Mouse (Mus musculus): ENCODE data around the gene Nt5c2. TPM values are rescaled to one million over a fixed set of nuclear protein-coding genes. Genes with fewer than 3 reads are reported as not detected.

Gene Nt5c2
- polyA plus RNA-seq, 1 experiment from 2014 or later: 68.8 TPM

- no peaks in the 10 kb centered on the region for H3K4me1 ChIP-seq
- no peak overlapping the region for H3K27ac ChIP-seq
- WGBS: 97% methylated on average over 3 of the region's 3 CpGs
- H3K4me3 ChIP-seq: no peak overlapping the region
- ATAC-seq: no peak
- H3K4me2 ChIP-seq: no peak overlapping the region
- no peaks in the 10 kb centered on the region for H3K27me3 ChIP-seq
- H3K9me3 ChIP-seq (replicated peaks): no peaks in the 10 kb centered on the region
- H3K36me3 ChIP-seq (ENCODE audit: poor library complexity, severe bottlenecking): peaks cover 72% of the 10 kb centered on the region
- H3K9ac ChIP-seq: no peak overlapping the region
Observed at GRCm38 (mm10) chr19:47036596-47036995, 21.6 kb upstream of the Nt5c2 start.

DNA sequence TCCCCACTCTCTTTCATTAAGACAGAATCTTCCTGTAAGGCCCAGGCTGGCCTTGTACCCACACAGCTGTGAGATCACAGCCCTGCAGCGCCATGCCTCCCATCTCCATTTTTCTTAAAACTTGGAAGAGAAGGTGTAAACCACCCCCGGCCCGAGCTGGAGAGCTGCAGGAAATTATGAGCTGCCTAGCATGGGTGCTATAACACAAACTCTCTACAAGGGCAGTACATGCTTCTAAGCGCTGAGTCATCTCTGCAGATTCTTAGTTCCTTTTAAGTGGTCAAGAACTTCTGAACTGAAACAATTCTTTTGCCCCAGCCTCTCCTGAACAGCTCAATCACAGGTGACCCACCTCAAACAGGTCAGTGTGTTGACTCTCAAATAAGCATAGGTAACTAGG is 20.0 kb upstream of the Nt5c2 start:
- Histone ChIP-seq H3K27me3 (no peaks in the 10 kb centered on the region), H3K9ac (no peak overlapping the region), H3K9me3 (replicated peaks) (no peaks in the 10 kb centered on the region), H3K4me3 (no peak overlapping the region), H3K4me2 (no peak overlapping the region), H3K4me1 (no peaks in the 10 kb centered on the region), H3K36me3 (ENCODE audit: poor library complexity, severe bottlenecking) (peaks cover 57% of the 10 kb centered on the region), H3K27ac (no peak overlapping the region)
- WGBS: 94% methylated on average over 4 of the region's 4 CpGs
- ATAC-seq: no peak

- 83% methylated on average over 6 of the region's 6 CpGs for WGBS
Observed at GRCm38 (mm10) chr19:47031770-47032169, 16.8 kb upstream of the Nt5c2 start.

GRCm38 (mm10) chr19:47029796-47030195 is 14.8 kb upstream of the Nt5c2 start:
- Histone ChIP-seq H3K27ac (peak overlapping the region; percentile 25), H3K27me3 (no peaks in the 10 kb centered on the region), H3K4me2 (no peak overlapping the region), H3K9ac (no peak overlapping the region), H3K4me1 (no peaks in the 10 kb centered on the region), H3K36me3 (ENCODE audit: poor library complexity, severe bottlenecking) (peaks cover 37% of the 10 kb centered on the region), H3K9me3 (replicated peaks) (no peaks in the 10 kb centered on the region), H3K4me3 (no peak overlapping the region)
- 61% methylated on average over 9 of the region's 9 CpGs for WGBS
- no peak for ATAC-seq

More at GRCm38 (mm10) chr19:47031770-47032169, 16.8 kb upstream of the Nt5c2 start:
- Histone ChIP-seq H3K9ac (no peak overlapping the region), H3K4me1 (no peaks in the 10 kb centered on the region), H3K9me3 (replicated peaks) (no peaks in the 10 kb centered on the region), H3K4me2 (no peak overlapping the region), H3K27ac (no peak overlapping the region), H3K4me3 (no peak overlapping the region), H3K27me3 (no peaks in the 10 kb centered on the region), H3K36me3 (ENCODE audit: poor library complexity, severe bottlenecking) (peaks cover 27% of the 10 kb centered on the region)
- no peak for ATAC-seq

DNA sequence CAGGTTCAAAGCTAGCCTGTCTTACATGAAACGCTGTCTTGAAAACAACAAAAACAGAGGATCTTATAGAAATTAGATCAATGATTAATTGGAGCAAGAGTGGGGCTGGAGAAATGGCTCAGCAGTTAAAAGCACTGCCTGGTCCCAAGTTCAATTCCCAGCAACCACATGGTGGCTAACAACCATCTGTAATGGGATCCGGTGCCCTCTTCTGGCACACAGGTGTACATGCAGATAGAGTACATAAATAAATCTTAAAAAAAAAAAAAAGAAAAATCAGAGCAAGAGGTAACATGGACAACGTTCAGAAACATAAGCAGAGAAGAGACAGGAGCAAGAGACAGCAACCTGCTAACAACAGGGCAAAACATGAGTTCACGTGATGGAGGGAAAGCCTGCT is 11.6 kb upstream of the Nt5c2 start:
- Histone ChIP-seq H3K4me3 (no peak overlapping the region), H3K9ac (no peak overlapping the region), H3K4me1 (no peaks in the 10 kb centered on the region), H3K27ac (no peak overlapping the region), H3K9me3 (replicated peaks) (no peaks in the 10 kb centered on the region), H3K27me3 (no peaks in the 10 kb centered on the region), H3K36me3 (ENCODE audit: poor library complexity, severe bottlenecking) (peaks cover 48% of the 10 kb centered on the region), H3K4me2 (no peak overlapping the region)
- 87% methylated on average over 4 of the region's 4 CpGs for WGBS
- no peak for ATAC-seq

GRCm38 (mm10) chr19:47024954-47025353 is 10.0 kb upstream of the Nt5c2 start:
- Histone ChIP-seq H3K27me3 (no peaks in the 10 kb centered on the region), H3K4me3 (no peak overlapping the region), H3K27ac (no peak overlapping the region), H3K9me3 (replicated peaks) (no peaks in the 10 kb centered on the region), H3K36me3 (ENCODE audit: poor library complexity, severe bottlenecking) (peaks cover 48% of the 10 kb centered on the region), H3K4me1 (peaks cover 1% of the 10 kb centered on the region), H3K9ac (no peak overlapping the region), H3K4me2 (no peak overlapping the region)
- WGBS: 89% methylated on average over 10 of the region's 10 CpGs
- no peak for ATAC-seq

GRCm38 (mm10) chr19:47023546-47023945 is 8.6 kb upstream of the Nt5c2 start:
- H3K4me2 ChIP-seq: no peak overlapping the region

DNA sequence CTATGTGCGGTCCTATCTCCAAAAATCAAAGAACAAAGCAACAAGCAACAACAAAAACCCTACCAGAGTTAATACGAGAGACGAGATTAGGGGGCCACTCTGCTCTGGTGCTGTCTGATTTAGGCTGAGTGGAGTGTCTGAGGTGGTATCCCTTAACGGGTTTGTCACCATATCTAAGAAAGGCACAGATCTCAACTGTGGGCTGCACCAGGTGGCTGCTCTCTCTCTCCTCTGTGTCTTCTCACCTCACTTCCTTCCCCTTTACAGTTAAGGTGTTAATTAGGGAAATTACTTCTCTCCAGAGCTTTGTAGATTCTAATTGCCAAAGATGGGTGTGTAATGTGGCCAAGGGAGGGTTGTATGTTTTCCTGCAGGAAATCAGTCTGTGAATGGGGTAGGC is 7.8 kb upstream of the Nt5c2 start:
- H3K4me1 ChIP-seq: peaks cover 13% of the 10 kb centered on the region
- peaks cover 48% of the 10 kb centered on the region for H3K36me3 ChIP-seq (ENCODE audit: poor library complexity, severe bottlenecking)
- H3K27me3 ChIP-seq: peaks cover 6% of the 10 kb centered on the region; the same call in 1 of the 2 replicates
- no peak for ATAC-seq
- 80% methylated on average over 4 of the region's 4 CpGs for WGBS
- no peaks in the 10 kb centered on the region for H3K9me3 ChIP-seq (replicated peaks)
- H3K4me2 ChIP-seq: no peak overlapping the region
- no peak overlapping the region for H3K27ac ChIP-seq
- no peak overlapping the region for H3K9ac ChIP-seq
- no peak overlapping the region for H3K4me3 ChIP-seq

More at GRCm38 (mm10) chr19:47023546-47023945, 8.6 kb upstream of the Nt5c2 start:
- no peaks in the 10 kb centered on the region for H3K27me3 ChIP-seq
- H3K4me3 ChIP-seq: no peak overlapping the region
- H3K4me1 ChIP-seq: peaks cover 13% of the 10 kb centered on the region
- H3K9ac ChIP-seq: no peak overlapping the region
- whole genome bisulfite sequencing: 91% methylated on average over 13 of the region's 13 CpGs
- no peaks in the 10 kb centered on the region for H3K9me3 ChIP-seq (replicated peaks)
- no peak overlapping the region for H3K27ac ChIP-seq
- H3K36me3 ChIP-seq (ENCODE audit: poor library complexity, severe bottlenecking): peaks cover 48% of the 10 kb centered on the region
- no peak for ATAC-seq

GRCm38 (mm10) chr19:47019326-47019725 is 4.4 kb upstream of the Nt5c2 start:
- Histone ChIP-seq H3K9me3 (replicated peaks) (no peaks in the 10 kb centered on the region), H3K4me1 (peaks cover 21% of the 10 kb centered on the region), H3K36me3 (ENCODE audit: poor library complexity, severe bottlenecking) (peaks cover 26% of the 10 kb centered on the region), H3K27me3 (peaks cover 36% of the 10 kb centered on the region), H3K4me2 (peak overlapping the region; percentile 61), H3K4me3 (peak overlapping the region; percentile 64), H3K27ac (peak overlapping the region; percentile 26; the same call in 1 of the 2 replicates), H3K9ac (peak overlapping the region; percentile 63)
- no peak; the same call in 1 of the 2 replicates for ATAC-seq
- WGBS: 27% methylated on average over 6 of the region's 6 CpGs

GRCm38 (mm10) chr19:47018330-47018729 is 3.4 kb upstream of the Nt5c2 start:
- H3K27me3 ChIP-seq: peaks cover 46% of the 10 kb centered on the region
- peak overlapping the region; percentile 73; the same call in 1 of the 2 replicates for H3K27ac ChIP-seq
- peak overlapping the region; percentile 66 for H3K9ac ChIP-seq
- H3K4me3 ChIP-seq: peak overlapping the region; percentile 64
- peaks cover 21% of the 10 kb centered on the region for H3K4me1 ChIP-seq
- peaks cover 16% of the 10 kb centered on the region for H3K36me3 ChIP-seq (ENCODE audit: poor library complexity, severe bottlenecking)
- 21% methylated on average over 2 of the region's 2 CpGs for WGBS
- H3K9me3 ChIP-seq (replicated peaks): no peaks in the 10 kb centered on the region
- ATAC-seq: no peak
- H3K4me2 ChIP-seq: peak overlapping the region; percentile 61

GRCm38 (mm10) chr19:47017831-47018230 is 2.9 kb upstream of the Nt5c2 start:
- WGBS: 0% methylated on average over 3 of the region's 3 CpGs
- H3K4me1 ChIP-seq: peaks cover 21% of the 10 kb centered on the region

DNA sequence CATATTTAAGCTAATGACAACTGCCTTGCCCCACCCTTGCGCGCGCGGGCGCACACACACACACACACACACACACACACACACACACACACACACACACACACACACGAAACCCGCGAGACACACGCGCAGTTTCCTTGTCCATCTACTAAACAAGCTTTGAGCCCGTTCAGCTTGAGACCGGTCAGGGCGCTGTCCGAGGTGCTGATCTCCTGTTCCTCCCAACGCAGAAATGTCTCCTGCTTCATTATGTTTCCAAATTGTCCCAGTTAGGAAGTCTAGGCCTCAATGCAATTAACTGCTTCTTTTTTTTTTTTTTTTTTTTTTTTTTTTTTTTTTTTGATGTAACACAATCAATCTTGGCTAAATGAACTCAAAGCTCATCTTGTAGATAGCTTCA is 1.5 kb upstream of the Nt5c2 start:
- Histone ChIP-seq H3K4me2 (peak overlapping the region; percentile 78), H3K9me3 (replicated peaks) (no peaks in the 10 kb centered on the region), H3K27ac (no peak overlapping the region), H3K36me3 (ENCODE audit: poor library complexity, severe bottlenecking) (no peaks in the 10 kb centered on the region), H3K9ac (peak overlapping the region; percentile 83), H3K27me3 (peaks cover 61% of the 10 kb centered on the region), H3K4me3 (peak overlapping the region; percentile 64), H3K4me1 (peaks cover 21% of the 10 kb centered on the region)
- no peak for ATAC-seq
- WGBS: 1% methylated on average over 15 of the region's 15 CpGs

More at GRCm38 (mm10) chr19:47017831-47018230, 2.9 kb upstream of the Nt5c2 start:
- Histone ChIP-seq H3K36me3 (ENCODE audit: poor library complexity, severe bottlenecking) (peaks cover 11% of the 10 kb centered on the region), H3K9ac (peak overlapping the region; percentile 66), H3K9me3 (replicated peaks) (no peaks in the 10 kb centered on the region), H3K4me3 (peak overlapping the region; percentile 64), H3K4me2 (peak overlapping the region; percentile 61), H3K27ac (peak overlapping the region; percentile 73), H3K27me3 (peaks cover 51% of the 10 kb centered on the region)
- no peak for ATAC-seq

- Histone ChIP-seq H3K4me1 (peaks cover 21% of the 10 kb centered on the region), H3K4me3 (peak overlapping the region; percentile 64), H3K4me2 (peak overlapping the region; percentile 78), H3K9ac (peak overlapping the region; percentile 83), H3K27me3 (peaks cover 61% of the 10 kb centered on the region), H3K9me3 (replicated peaks) (no peaks in the 10 kb centered on the region), H3K27ac (peak overlapping the region; percentile 92; the same call in 1 of the 2 replicates), H3K36me3 (ENCODE audit: poor library complexity, severe bottlenecking) (no peaks in the 10 kb centered on the region)
- ATAC-seq: no peak
- WGBS: 4% methylated on average over 9 of the region's 9 CpGs
Observed at GRCm38 (mm10) chr19:47015965-47016364, 1.0 kb upstream of the Nt5c2 start.

All from forebrain, embryonic 13.5 days (tissue).